Mouse (Mus musculus): Measurements from ENCODE around the gene Pxylp1.
"Not testable (repeated sequence)": the region's sequence is repeated elsewhere in the genome, so short reads cannot be mapped to it uniquely, and the experiment has no call there.

Pxylp1 gene

GRCm38 (mm10) chr9:96892546-96892945 is at the start of gene Pxylp1:
Gene Pxylp1 (minus strand): TSS chr9:96892669.
- no peak for DNase-seq

DNA sequence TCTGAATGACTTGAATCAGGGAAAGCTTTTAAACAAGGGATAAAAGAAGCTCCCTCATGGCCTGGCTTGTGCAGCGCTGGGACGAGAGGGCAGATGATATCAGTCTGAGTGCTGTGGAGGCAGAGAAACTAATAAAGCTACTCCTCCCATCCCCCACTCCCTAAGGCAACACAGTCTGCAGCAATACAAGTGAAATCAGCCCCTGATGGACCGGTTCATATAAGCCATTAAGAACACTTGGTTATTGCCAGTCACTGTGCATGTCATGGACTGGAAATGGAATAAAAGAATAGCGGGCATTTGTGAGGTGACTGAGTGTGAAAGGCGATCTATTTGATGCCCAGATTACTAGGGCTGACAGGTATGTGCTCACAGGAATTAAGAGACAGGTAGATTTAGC is 46.4 kb upstream of the Pxylp1 start:
- DNase-seq, result no peak

DNA sequence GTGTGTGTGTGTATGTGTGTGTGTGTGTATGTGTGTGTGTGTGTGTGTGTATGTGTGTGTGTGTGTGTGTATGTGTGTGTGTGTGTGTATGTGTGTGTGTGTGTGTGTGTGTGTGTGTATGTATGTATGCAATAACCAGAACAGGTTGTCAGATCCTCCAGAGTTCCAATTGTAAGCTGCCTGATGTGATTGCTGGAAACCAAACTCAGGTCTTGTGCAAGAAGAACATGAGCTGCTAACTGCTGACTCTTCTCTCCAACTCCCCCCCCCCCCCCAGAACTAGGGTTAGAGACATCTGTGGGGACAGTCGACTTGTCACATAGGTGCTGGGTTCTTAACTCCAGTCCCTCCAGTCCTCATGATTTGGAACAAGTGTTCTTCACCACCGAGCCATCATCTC is 44.0 kb upstream of the Pxylp1 start:
- DNase-seq, result not testable (repeated sequence)

DNA sequence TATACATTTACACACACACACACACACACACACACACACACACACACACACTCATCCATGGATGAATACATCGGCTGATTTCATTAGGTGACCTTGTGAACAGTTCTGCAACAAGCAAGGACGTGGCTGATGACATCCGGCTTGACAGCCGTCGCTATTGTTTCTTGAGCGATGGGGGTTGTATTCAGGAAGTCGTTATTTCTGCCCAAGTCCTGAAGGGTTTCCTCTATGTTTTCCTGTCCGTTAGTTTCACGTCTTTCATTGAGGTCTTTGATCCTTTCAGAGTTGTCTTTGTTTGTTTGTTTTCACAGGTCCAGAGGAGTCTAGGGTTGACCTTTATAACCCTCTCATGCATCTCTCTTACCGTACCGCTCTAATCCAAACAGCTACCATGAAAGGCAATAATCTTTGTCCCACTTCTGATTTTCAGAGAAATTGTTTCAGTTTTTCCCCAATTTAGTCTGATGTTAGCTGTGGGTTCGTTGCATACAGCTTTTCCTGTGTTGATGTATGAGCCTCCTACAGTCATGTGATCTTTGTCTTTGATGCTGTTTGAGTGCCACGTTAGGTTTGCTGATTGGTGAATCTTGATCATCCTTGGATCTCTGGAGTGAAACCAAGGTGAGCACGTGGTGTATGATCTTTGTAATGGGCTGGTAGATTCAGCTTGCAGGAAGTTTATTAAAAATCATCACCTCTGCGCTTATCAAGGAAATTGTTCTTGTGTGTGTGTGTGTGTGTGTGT is 43.3 kb upstream of the Pxylp1 start:
- DNase-seq, result no peak

DNA sequence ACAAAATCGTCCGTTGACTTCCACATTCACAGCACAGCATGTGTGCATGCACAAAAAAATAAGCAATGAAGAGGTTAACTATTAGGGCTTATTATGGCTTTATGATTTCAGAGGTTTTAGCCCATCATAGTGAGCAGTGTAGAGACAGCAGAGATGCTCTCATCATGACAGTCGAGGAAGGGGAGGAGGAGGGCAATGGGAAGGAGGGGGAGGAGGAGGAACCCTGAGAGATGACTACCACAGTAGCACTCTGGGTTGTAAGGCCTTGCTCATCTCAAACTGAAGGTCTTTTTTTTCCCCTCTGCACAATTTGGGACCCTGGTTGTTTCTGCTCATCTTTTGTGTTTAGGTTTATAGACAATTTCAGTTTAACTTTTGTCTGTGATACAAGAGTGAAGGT is 42.3 kb upstream of the Pxylp1 start:
- no peak for DNase-seq

DNA sequence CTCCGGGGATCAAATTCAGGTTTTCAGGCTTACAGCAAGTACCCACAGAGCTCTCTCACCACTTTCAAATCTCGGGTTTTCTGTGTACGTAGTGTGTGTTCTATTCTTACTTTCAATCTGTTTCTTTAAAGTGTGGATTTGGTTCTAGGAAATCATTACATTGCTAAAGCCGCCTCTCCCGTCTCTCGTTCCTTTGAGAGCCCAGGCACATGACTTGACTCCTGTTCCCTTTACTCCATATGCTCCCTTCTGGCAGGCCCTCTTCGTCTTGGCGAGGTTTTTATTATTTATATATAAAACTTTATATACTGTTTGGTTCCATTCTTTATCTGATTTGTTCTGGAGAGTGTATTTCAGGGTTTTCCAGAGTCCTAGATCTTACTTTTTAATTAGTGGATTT is 40.3 kb upstream of the Pxylp1 start:
- DNase-seq, result no peak

DNA sequence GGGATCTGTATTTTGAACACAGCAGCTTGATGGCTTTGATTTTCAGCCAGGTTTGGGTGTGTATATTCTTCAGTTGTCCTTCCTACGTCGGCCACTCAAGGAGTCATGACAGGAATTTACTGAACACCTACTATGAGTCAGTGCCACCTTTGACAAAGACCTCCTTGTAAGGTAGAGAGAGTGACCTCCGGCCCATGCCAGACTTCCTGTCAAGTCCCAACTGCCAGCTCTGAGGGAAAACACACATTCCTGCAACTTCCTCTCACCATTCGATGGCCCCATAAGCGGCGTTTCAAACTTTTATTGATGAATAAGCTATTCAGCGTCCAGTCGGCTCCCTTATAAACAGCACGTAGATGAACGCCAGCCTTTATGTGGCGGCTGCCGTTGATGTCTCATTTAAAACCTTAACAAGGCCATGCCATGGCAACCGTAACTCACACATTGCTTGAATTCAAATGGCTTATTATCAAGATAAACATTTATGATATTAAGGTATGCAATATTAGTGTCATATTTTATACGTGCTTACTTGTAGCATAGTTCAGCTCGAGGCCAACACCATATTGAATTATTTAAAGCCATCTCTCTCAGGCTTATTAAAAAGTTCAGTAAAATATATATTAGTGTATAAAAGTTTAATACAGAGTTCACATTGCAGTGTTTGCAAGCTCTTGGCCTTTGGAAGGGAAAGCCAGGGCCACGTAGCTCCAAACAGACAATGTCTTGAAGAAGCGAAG is 31.3 kb upstream of the Pxylp1 start:
- DNase-seq, result no peak

DNA sequence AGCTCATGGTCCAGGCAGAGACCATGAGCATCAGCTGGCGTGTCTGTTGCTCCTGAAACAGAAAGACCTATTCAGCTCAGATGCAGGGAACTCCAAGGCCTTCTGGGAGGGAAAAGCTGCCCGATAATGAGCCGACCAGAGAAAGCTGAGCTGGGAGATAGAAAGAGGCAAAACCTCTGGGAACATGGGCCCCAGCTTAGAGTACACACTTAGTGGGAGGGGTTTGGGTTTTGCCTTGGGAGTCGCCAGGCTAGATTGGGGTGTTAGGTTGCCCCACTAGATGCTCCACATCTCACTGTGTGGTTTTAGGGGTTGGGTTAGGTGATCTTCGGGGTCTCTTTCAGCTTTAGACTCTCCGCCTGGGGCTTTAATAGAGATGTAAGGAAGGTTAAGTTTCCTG is 30.6 kb upstream of the Pxylp1 start:
- no peak for DNase-seq

- peak; percentile 99 for DNase-seq
Observed at GRCm38 (mm10) chr9:96916620-96917538, 24.4 kb upstream of the Pxylp1 start.

DNA sequence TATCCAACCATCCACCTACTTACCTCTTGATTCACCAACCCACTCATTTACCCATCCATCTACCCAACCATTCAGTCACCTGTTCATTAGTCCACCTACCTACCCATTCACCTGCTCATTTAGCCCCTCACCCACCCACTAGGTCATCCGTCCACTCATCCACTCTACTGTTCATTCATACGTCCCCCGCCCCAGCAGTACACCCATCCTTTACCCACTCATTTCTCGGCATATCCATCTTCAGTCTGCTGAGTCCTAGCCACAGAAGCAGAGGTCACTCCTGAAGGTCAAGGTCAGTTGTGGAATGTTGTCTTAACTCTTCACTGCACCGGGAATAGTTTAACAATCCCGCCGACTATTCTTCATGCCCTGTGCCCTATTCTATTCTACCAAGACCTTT is 23.6 kb upstream of the Pxylp1 start:
- DNase-seq, result no peak

GRCm38 (mm10) chr9:96914851-96915250 is 22.4 kb upstream of the Pxylp1 start:
- DNase-seq, result peak; percentile 30 to 41

DNA sequence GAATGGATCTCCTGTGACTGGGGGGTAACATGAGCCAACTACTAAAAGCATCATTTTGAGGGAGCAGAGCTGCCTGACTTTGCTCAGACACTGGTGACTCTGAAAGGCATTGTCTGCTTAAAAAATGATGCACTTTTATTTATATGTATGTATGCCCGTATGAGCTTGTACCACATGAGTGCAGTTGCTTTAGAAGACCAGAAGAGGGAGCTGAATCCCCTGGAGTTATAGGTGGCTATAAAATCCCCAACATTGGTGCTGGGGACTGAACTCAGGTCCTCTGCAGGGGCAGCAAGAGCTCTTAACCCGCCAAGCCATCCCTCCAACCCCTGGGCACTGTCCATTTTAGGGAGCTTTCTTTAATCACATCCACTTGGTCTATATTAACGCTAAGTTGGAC is 21.5 kb upstream of the Pxylp1 start:
- DNase-seq, result no peak

DNA sequence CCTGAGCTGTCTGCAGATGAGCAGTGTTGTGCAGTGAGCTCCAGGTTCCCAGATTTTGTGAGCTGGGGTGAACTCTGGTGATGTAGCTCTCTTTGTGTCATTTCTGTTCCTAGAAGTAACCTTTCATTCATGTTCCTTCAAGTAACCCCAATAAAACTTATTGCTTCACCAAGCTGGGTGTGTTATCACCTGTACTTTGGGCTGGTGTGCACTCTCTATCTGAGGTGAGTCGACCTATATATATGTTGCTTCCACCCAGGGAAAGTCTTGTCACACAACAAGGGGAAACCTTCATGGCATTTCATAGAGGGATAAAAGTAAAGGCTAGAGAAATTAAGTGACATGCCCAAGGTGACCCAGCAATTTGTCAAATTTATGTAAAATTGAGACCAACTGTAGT is 17.0 kb upstream of the Pxylp1 start:
- DNase-seq, result no peak

DNA sequence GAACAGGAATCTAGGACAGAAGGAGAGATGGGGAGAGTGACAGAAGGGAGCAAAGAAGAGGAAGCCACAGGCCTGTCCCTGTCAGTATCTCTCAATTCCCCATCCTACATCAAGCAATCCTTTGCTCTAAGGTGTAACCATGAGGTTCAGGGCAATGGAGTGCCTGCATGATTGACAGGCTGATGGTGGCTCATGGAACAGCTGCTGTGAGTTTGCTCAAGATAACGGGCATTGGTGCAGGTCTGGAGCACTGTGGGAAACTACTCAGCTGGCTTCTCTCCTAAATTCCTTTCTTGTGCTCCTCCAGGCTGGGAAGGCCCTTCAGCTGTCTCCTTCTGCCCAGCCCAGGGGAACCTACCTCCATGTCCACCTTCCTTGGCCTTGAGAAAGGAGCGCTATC is 16.3 kb upstream of the Pxylp1 start:
- DNase-seq, result no peak

DNA sequence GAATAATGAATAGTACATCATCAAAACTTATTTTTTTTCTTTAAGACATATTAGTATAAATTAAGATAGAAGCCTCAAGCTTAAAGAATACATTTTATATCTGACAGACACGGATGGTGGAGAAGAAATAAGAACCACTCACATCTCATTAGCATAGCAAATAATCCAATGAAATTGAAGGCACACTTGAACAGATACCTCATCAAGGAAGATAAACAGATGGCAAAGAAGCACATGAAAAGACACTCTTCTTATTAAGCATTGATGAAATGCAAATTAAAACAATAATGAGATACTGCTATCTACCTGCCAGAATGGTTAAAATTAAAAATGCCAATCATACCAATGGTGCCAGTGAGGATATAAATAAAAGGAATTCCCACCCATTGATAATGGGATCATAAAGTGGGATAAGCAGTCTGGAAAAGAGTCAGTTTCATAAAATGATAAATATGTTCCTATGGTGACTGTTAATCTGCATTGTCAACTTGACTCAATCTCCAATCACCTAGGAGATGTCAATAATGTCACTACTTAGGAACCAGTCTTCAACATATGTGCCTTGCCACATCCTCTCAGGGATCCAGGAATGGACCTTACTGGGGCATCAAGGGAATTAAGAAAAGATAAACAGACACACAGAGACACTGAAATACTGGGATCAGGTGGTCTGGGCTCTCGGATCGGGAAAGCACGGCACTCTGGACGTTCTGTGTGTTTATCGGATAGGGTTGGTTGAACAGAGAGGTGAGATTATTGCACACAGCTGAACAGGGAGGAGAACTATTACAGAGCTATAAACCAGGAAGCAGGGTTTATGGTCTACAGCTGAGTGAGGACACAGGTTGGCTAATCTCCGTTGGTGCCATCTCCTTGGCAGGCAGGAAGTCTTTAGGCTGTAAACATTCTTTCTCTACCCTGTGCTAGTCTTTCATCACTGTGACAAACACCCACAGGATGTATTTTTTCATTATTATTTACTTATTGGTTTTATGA is 12.2 kb upstream of the Pxylp1 start:
- no peak for DNase-seq

- DNase-seq, result no peak
Observed at GRCm38 (mm10) chr9:96899717-96900116, 7.2 kb upstream of the Pxylp1 start.

GRCm38 (mm10) chr9:96899004-96899403 is 6.5 kb upstream of the Pxylp1 start:
- no peak for DNase-seq

- no peak for DNase-seq
Observed at GRCm38 (mm10) chr9:96896690-96897089, 4.2 kb upstream of the Pxylp1 start.

- no peak for DNase-seq
Observed at GRCm38 (mm10) chr9:96893582-96893981, 1.1 kb upstream of the Pxylp1 start.

DNA sequence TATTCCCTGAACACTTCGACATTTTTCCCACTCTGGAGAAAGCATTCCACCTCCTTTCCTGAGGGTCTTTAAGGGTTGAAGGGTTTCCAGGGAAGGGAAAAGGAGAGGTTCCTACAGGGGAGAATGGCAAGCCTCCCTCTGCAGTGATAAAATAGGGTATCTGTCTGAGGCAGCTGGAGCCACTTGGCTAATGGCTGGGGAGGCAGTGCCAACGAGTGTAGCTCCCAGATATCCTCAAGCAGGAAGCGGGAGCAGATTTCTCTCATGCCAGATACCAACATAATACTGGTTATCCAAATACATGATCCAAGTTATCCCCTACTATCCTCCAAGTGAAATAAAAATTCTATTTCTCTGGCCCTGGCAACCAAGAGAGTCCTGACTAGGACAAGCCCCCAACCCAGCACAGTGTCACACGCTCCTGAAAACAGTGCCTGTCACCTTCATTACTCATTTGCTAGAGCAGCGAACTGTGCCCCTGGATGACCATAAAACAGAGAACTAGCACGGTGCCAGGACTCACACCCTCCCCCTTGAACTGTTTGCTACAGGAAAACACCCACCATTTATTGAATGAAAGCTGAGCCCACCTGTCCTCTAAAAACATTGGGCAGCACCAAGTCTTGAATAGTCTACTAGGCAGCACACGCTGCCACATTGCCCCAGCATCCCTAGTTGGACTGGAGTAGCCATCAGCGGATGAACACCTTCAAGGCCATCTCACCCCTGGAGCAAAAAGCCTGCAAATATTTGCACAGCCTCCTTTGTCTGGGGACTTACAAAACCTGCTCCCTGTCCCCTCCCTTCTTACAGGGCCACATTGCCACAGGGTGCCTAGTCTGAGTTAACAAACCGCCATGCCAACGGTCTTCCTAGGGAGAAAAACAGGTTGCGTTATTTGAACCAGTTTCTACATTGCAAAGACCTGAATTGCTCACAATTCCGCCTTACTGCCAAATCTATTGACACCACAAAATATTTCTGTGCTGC is 833 bp downstream of the Pxylp1 start:
- peak; percentile 56 to 60 for DNase-seq

DNA sequence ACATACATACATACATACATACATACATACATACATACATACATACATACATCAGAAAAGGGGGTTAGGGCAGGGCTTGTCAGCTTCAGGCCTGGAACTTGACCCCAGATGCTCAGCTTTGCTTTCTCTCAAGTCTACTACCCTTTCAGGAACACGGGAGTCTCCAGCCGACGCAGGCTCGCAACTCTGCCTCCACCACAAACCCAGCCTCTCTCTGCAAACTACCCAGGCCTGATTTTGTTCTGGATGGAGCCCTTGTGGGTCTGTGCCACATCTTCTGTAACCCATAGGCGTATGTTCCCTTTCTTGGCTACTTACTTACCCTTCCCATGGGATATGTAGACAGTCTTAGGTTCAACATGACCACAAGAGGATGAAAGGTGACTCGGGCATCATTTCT is 1.7 kb downstream of the Pxylp1 start:
- DNase-seq, result no peak
